11 mouse cellular contexts compared by ENCODE assay signal in the genomic region with DNA sequence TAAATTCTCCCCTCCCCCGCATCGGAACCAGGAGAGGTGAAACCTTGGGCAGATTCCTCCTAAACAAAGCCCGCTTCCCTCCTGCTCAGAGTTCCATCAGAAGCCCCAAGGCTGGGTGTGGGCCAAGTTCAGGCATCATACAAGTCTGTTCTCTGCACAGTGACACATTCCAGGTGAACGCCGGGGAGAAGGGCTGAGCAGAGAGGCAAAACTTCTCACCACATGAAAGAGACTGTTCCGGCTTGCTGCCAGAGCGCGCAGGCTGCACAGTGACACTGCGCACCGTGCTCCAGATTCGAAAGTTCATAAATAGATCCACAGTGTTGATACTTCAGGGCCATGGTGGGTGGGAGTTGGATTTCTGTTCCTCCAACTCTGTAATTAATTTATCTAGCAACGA.
A peak's percentile ranks its signal among the peaks of the same experiment; 100 is the strongest.
DNase-seq lines count a peak whose midpoint lies in the region; ATAC-seq and TF ChIP-seq lines count a peak whose summit lies in the region.
"Had no signal": no experiment of that assay in that cellular context is flagged by ENCODE, and none has a peak within 500 bp of the region (broad histone marks: within the 10 kb centered on the region; RNA-seq: fewer than 3 reads in every experiment).

No protein-coding gene starts in this region.

- H3K27me3 ChIP-seq in midbrain, embryonic 15.5 days (replicated peaks), result no peaks in the 10 kb centered on the region
- H3K27me3 ChIP-seq in intestine, embryonic 16.5 days (replicated peaks; ENCODE audit: control insufficient read depth, insufficient read depth, low read length), result no peaks in the 10 kb centered on the region

- H3K9ac ChIP-seq in midbrain, embryonic 15.5 days, result no peak overlapping the region
- no peak overlapping the region for H3K9ac ChIP-seq in intestine, embryonic 16.5 days (ENCODE audit: low read depth, low read length)

- intact Hi-C loops in gastrocnemius, adult 2 months (cut with DNase I), result no loop called here

- peak; percentile 8 for DNase-seq in gastrocnemius, postnatal 25 days
- DNase-seq in gastrocnemius, adult 2 months, result no peak
- DNase-seq in right cerebral cortex, postnatal 14 days, result peak; percentile 16
- DNase-seq in right cerebral cortex, postnatal 36 days (ENCODE audit: low spot score in 2 of 2), result no peak
- DNase-seq in induced T-regulatory cell, adult 2 months (ENCODE audit: low read depth), result peak; percentile 72
- peak; percentile 76 to 86 for DNase-seq in thymus, postnatal 36 days
- DNase-seq: adrenal gland, postnatal 10 days had no signal

- H3K4me1 ChIP-seq in midbrain, embryonic 15.5 days, result no peaks in the 10 kb centered on the region
- H3K4me1 ChIP-seq in intestine, embryonic 16.5 days (ENCODE audit: control insufficient read depth, insufficient read depth, low read length), result no peaks in the 10 kb centered on the region

- no peak overlapping the region for H3K4me2 ChIP-seq in midbrain, embryonic 15.5 days
- no peak overlapping the region for H3K4me2 ChIP-seq in intestine, embryonic 16.5 days (ENCODE audit: low read depth, low read length)

- TF ChIP-seq CTCF in gastrocnemius, adult 2 months (IDR thresholded peaks at IDR 0.05), result no peak

- no peaks in the 10 kb centered on the region for H3K9me3 ChIP-seq in midbrain, embryonic 15.5 days
- no peaks in the 10 kb centered on the region for H3K9me3 ChIP-seq in intestine, embryonic 16.5 days (ENCODE audit: control insufficient read depth, low read length)

- no peaks in the 10 kb centered on the region for H3K36me3 ChIP-seq in midbrain, embryonic 15.5 days (replicated peaks)
- H3K36me3 ChIP-seq in intestine, embryonic 16.5 days (ENCODE audit: control insufficient read depth, insufficient read depth, low read length), result no peaks in the 10 kb centered on the region

- no peak overlapping the region for H3K27ac ChIP-seq in gastrocnemius, adult 2 months
- no peak overlapping the region for H3K27ac ChIP-seq in midbrain, embryonic 15.5 days
- H3K27ac ChIP-seq in intestine, embryonic 16.5 days (ENCODE audit: low read length), result no peak overlapping the region
- H3K27ac ChIP-seq: hindbrain, postnatal 0 days; macrophage had no signal

- whole genome bisulfite sequencing in midbrain, embryonic 15.5 days, result 91% methylated on average over 12 of the region's 12 CpGs
- WGBS in intestine, embryonic 16.5 days, result 78% methylated on average over 12 of the region's 12 CpGs

- no peak for ATAC-seq in midbrain, embryonic 15.5 days (replicated peaks)
- ATAC-seq in intestine, embryonic 16.5 days, result no peak
- ATAC-seq: hindbrain, postnatal 0 days had no signal

- H3K4me3 ChIP-seq in gastrocnemius, adult 2 months, result no peak overlapping the region
- no peak overlapping the region for H3K4me3 ChIP-seq in midbrain, embryonic 15.5 days
- H3K4me3 ChIP-seq in intestine, embryonic 16.5 days (ENCODE audit: low read length), result no peak overlapping the region

Comparison
In these comparisons a context has a peak if more than half of its experiments do, and no peak if none do; other contexts are left out.
1. DNase-seq: peak in gastrocnemius, postnatal 25 days (single experiment), right cerebral cortex, postnatal 14 days (single experiment), induced T-regulatory cell, adult 2 months (single experiment) and thymus, postnatal 36 days (2 of 2); none in gastrocnemius, adult 2 months (single experiment) and right cerebral cortex, postnatal 36 days (0 of 2).